In the genomic region with DNA sequence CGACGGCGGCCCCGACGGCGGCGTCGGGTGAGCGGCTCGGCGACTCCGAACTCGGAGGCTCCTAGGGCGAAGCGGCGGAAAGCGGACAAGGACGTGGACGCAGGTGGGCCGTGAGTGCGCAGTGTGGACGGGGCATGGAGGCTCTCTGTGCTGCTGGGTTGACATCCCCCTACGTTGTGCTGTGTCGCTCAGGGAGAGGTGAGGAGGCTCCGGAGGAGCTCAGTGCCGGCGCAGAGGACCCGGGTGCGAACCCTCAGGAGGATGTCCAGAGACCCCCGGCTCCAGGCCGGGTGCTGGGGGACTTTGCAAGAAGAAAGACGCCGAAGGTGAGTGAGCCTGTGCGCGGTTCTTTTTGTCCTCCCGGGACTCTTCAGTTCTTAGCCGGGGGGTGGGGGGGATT, we compare ENCODE assay signal across 8 mouse cellular contexts. TPM values are rescaled to one million over a fixed set of nuclear protein-coding genes. Genes with fewer than 3 reads are reported as not detected.
A peak's percentile ranks its signal among the peaks of the same experiment; 100 is the strongest.
DNase-seq lines count a peak whose midpoint lies in the region; ATAC-seq and TF ChIP-seq lines count a peak whose summit lies in the region.

No protein-coding gene starts in this region.

- no peak for TF ChIP-seq CTCF in hindbrain, postnatal 0 days (IDR thresholded peaks at IDR 0.05; ENCODE audit: low read depth)

- H3K4me3 ChIP-seq in kidney, embryonic 15.5 days (replicated peaks) = peak overlapping the region; percentile 98
- H3K4me3 ChIP-seq in brown adipose tissue, adult 24 weeks (ENCODE audit: insufficient read depth, low read depth, low read length) = peak overlapping the region; percentile 95
- H3K4me3 ChIP-seq in hindbrain, postnatal 0 days (ENCODE audit: low read length) = peak overlapping the region; percentile 98
- H3K4me3 ChIP-seq in midbrain, embryonic 15.5 days = peak overlapping the region; percentile 99

- H3K9ac ChIP-seq in kidney, embryonic 15.5 days = peak overlapping the region; percentile 89
- H3K9ac ChIP-seq in hindbrain, postnatal 0 days (replicated peaks; ENCODE audit: low read length) = peak overlapping the region; percentile 83
- peak overlapping the region; percentile 88 for H3K9ac ChIP-seq in midbrain, embryonic 15.5 days

- H3K4me1 ChIP-seq in kidney, embryonic 15.5 days = peaks cover 15% of the 10 kb centered on the region
- no peaks in the 10 kb centered on the region for H3K4me1 ChIP-seq in brown adipose tissue, adult 24 weeks (ENCODE audit: control insufficient read depth, insufficient read depth, insufficient read length, low read length)
- peaks cover 12% of the 10 kb centered on the region for H3K4me1 ChIP-seq in hindbrain, postnatal 0 days (ENCODE audit: insufficient read depth, low read length)
- H3K4me1 ChIP-seq in midbrain, embryonic 15.5 days = peaks cover 24% of the 10 kb centered on the region

- H3K27me3 ChIP-seq in kidney, embryonic 15.5 days = no peaks in the 10 kb centered on the region
- H3K27me3 ChIP-seq in hindbrain, postnatal 0 days (ENCODE audit: insufficient read depth, low read length) = no peaks in the 10 kb centered on the region
- no peaks in the 10 kb centered on the region for H3K27me3 ChIP-seq in midbrain, embryonic 15.5 days (replicated peaks)

- intact Hi-C loops in left cerebral cortex, postnatal 25 days (cut with DNase I) = no loop called here
- intact Hi-C loops in left cerebral cortex, postnatal 10 days (cut with DNase I) = no loop called here

- under 1% methylated on average over 37 of the region's 37 CpGs for WGBS in kidney, embryonic 15.5 days
- WGBS in hindbrain, postnatal 0 days = under 1% methylated on average over 36 of the region's 37 CpGs
- WGBS in midbrain, embryonic 15.5 days = 1% methylated on average over 37 of the region's 37 CpGs

- peaks cover 75% of the 10 kb centered on the region for H3K36me3 ChIP-seq in kidney, embryonic 15.5 days
- peaks cover 64% of the 10 kb centered on the region for H3K36me3 ChIP-seq in hindbrain, postnatal 0 days (ENCODE audit: insufficient read depth, low read length)
- peaks cover 64% of the 10 kb centered on the region for H3K36me3 ChIP-seq in midbrain, embryonic 15.5 days (replicated peaks)

- H3K9me3 ChIP-seq in kidney, embryonic 15.5 days (replicated peaks) = no peaks in the 10 kb centered on the region
- no peaks in the 10 kb centered on the region for H3K9me3 ChIP-seq in hindbrain, postnatal 0 days (ENCODE audit: low read length)
- H3K9me3 ChIP-seq in midbrain, embryonic 15.5 days = no peaks in the 10 kb centered on the region

- no peak for DNase-seq in kidney, adult 11 months
- DNase-seq in hindbrain, postnatal 0 days (ENCODE audit: low spot score) = no peak
- no peak for DNase-seq in natural killer cell, adult 2 months (ENCODE audit: low spot score in 2 of 2)
- DNase-seq in left cerebral cortex, postnatal 25 days (ENCODE audit: low spot score in 2 of 2) = no peak
- DNase-seq in left cerebral cortex, postnatal 10 days (ENCODE audit: extremely low spot score in 1 of 2, low spot score in 2 of 2) = no peak

- no peak overlapping the region; the same call in 1 of the 2 replicates for H3K27ac ChIP-seq in kidney, embryonic 15.5 days
- no peak overlapping the region for H3K27ac ChIP-seq in brown adipose tissue, adult 24 weeks (replicated peaks; ENCODE audit: low read depth, low read length)
- H3K27ac ChIP-seq in hindbrain, postnatal 0 days = peak overlapping the region; percentile 51
- H3K27ac ChIP-seq in midbrain, embryonic 15.5 days = peak overlapping the region; percentile 70

- ATAC-seq in kidney, embryonic 15.5 days (replicated peaks; ENCODE audit: low FRiP score) = peak; percentile 33
- ATAC-seq in hindbrain, postnatal 0 days = peak; percentile 60
- ATAC-seq in midbrain, embryonic 15.5 days (replicated peaks) = peak; percentile 67

- H3K4me2 ChIP-seq in kidney, embryonic 15.5 days = peak overlapping the region; percentile 84
- H3K4me2 ChIP-seq in hindbrain, postnatal 0 days (ENCODE audit: low read depth, low read length) = peak overlapping the region; percentile 97
- peak overlapping the region; percentile 85 for H3K4me2 ChIP-seq in midbrain, embryonic 15.5 days

RNA-seq across cellular contexts. Expression of a gene that starts 0.4 kb away (rescaled TPM):
- 23.7 and 28.2 TPM in 2 replicates for polyA plus RNA-seq in kidney, embryonic 15.5 days (2015; fragmentation: Nextera tagmentation; extraction: Ambion mirVana)
- 3.6 and 3.8 TPM in 2 replicates for polyA plus RNA-seq in brown adipose tissue, adult 24 weeks (2012; ENCODE audit: insufficient read depth, insufficient read length, missing spikeins)
- total RNA-seq in hindbrain, postnatal 0 days (2014; rRNA removed) = 11.8 and 12.4 TPM in 2 replicates
- 9.4 and 11.2 TPM in 2 replicates for polyA plus RNA-seq in hindbrain, postnatal 0 days (2015; fragmentation: Nextera tagmentation; extraction: Ambion mirVana)
- 21.0 and 22.0 TPM in 2 replicates for polyA plus RNA-seq in midbrain, embryonic 15.5 days (2015; fragmentation: Nextera tagmentation; extraction: Ambion mirVana)
- total RNA-seq in left cerebral cortex, postnatal 25 days (2021) = 10 to 100 TPM; 23.7 to 26.4 TPM
- 10 to 100 TPM; 27.3 to 27.6 TPM for total RNA-seq in left cerebral cortex, postnatal 10 days (2021)

RNA-seq across cellular contexts. Expression of a gene that starts 0.5 kb away (rescaled TPM):
- 54.0 and 62.4 TPM in 2 replicates for polyA plus RNA-seq in kidney, embryonic 15.5 days (2015; fragmentation: Nextera tagmentation; extraction: Ambion mirVana)
- 9.0 and 11.1 TPM in 2 replicates for polyA plus RNA-seq in brown adipose tissue, adult 24 weeks (2012; ENCODE audit: insufficient read depth, insufficient read length, missing spikeins)
- total RNA-seq in hindbrain, postnatal 0 days (2014; rRNA removed) = 31.8 and 42.8 TPM in 2 replicates
- polyA plus RNA-seq in hindbrain, postnatal 0 days (2015; fragmentation: Nextera tagmentation; extraction: Ambion mirVana) = 38.0 and 42.9 TPM in 2 replicates
- 48.1 and 50.1 TPM in 2 replicates for polyA plus RNA-seq in midbrain, embryonic 15.5 days (2015; fragmentation: Nextera tagmentation; extraction: Ambion mirVana)
- 10 to 100 TPM; 24.9 to 25.6 TPM for total RNA-seq in left cerebral cortex, postnatal 25 days (2021)
- total RNA-seq in left cerebral cortex, postnatal 10 days (2021) = 10 to 100 TPM; 30.9 to 32.7 TPM

Comparison
In these comparisons a context has a peak if more than half of its experiments do, and no peak if none do; other contexts are left out.
1. H3K27ac ChIP-seq: peak in hindbrain, postnatal 0 days (single experiment) and midbrain, embryonic 15.5 days (single experiment); none in kidney, embryonic 15.5 days (single experiment) and brown adipose tissue, adult 24 weeks (single experiment).
2. Peak in every context shown above with its lines, with median percentiles within 50 percentile points of each other: ATAC-seq, H3K4me2 ChIP-seq, H3K4me3 ChIP-seq and H3K9ac ChIP-seq.